Mouse (Mus musculus): ENCODE data around the gene Rbm10. TPM values are rescaled to one million over a fixed set of nuclear protein-coding genes. Genes with fewer than 3 reads are reported as not detected.

Rbm10 gene
- total and polyA plus RNA-seq, 2 experiments = 12.3 to 32.9 TPM

- under 1% methylated on average over 24 of the region's 24 CpGs for WGBS
- Histone ChIP-seq H3K4me3 (ENCODE audit: insufficient read depth, low read depth, low read length) (peak overlapping the region; percentile 69), H3K27ac (replicated peaks; ENCODE audit: insufficient read depth, low read depth, low read length) (peak overlapping the region; percentile 20; the same call in 1 of the 2 replicates), H3K9ac (ENCODE audit: low read depth, low read length) (peak overlapping the region; percentile 43), H3K36me3 (ENCODE audit: control insufficient read depth, insufficient read depth, low read length) (no peaks in the 10 kb centered on the region), H3K27me3 (ENCODE audit: control insufficient read depth, insufficient read depth, low read length) (no peaks in the 10 kb centered on the region), H3K4me1 (ENCODE audit: control insufficient read depth, insufficient read depth, low read length) (no peaks in the 10 kb centered on the region), H3K79me2 (ENCODE audit: control insufficient read depth, insufficient read depth, low read length) (peaks cover 13% of the 10 kb centered on the region; the same call in 1 of the 2 replicates)
- DNase-seq (ENCODE audit: extremely low read depth, low read depth, low spot score) = no peak
- no peak for TF ChIP-seq CTCF (IDR thresholded peaks at IDR 0.05; ENCODE audit: low read depth, low read length)
- no peak for TF ChIP-seq POLR2A (IDR thresholded peaks at IDR 0.05; ENCODE audit: extremely low read depth, insufficient read depth, low read length)
Observed at GRCm38 (mm10) chrX:20658891-20659406, 41.6 kb downstream of the Rbm10 start.

GRCm38 (mm10) chrX:20662317-20662715 lies 45.0 kb downstream of the Rbm10 start:
- Histone ChIP-seq H3K36me3 (ENCODE audit: control insufficient read depth, insufficient read depth, low read length) (peaks cover 4% of the 10 kb centered on the region), H3K79me2 (ENCODE audit: control insufficient read depth, insufficient read depth, low read length) (peaks cover 13% of the 10 kb centered on the region; the same call in 1 of the 2 replicates), H3K9ac (ENCODE audit: low read depth, low read length) (no peak overlapping the region), H3K27ac (replicated peaks; ENCODE audit: insufficient read depth, low read depth, low read length) (no peak overlapping the region), H3K4me1 (ENCODE audit: control insufficient read depth, insufficient read depth, low read length) (peaks cover 6% of the 10 kb centered on the region; the same call in 1 of the 2 replicates), H3K4me3 (ENCODE audit: insufficient read depth, low read depth, low read length) (no peak overlapping the region), H3K27me3 (ENCODE audit: control insufficient read depth, insufficient read depth, low read length) (no peaks in the 10 kb centered on the region)
- DNase-seq (ENCODE audit: extremely low read depth, low read depth, low spot score) = no peak
- 10% methylated on average over 5 of the region's 5 CpGs for WGBS
- TF ChIP-seq POLR2A (IDR thresholded peaks at IDR 0.05; ENCODE audit: extremely low read depth, insufficient read depth, low read length) (no peak), CTCF (IDR thresholded peaks at IDR 0.05; ENCODE audit: low read depth, low read length) (no peak)

GRCm38 (mm10) chrX:20662716-20663443 lies 45.6 kb downstream of the Rbm10 start:
- Histone ChIP-seq H3K4me3 (ENCODE audit: insufficient read depth, low read depth, low read length) (peak overlapping the region; percentile 100), H3K27ac (replicated peaks; ENCODE audit: insufficient read depth, low read depth, low read length) (peak overlapping the region; percentile 89), H3K4me1 (ENCODE audit: control insufficient read depth, insufficient read depth, low read length) (peaks cover 6% of the 10 kb centered on the region; the same call in 1 of the 2 replicates), H3K27me3 (ENCODE audit: control insufficient read depth, insufficient read depth, low read length) (no peaks in the 10 kb centered on the region), H3K79me2 (ENCODE audit: control insufficient read depth, insufficient read depth, low read length) (peaks cover 13% of the 10 kb centered on the region; the same call in 1 of the 2 replicates), H3K36me3 (ENCODE audit: control insufficient read depth, insufficient read depth, low read length) (peaks cover 10% of the 10 kb centered on the region), H3K9ac (ENCODE audit: low read depth, low read length) (peak overlapping the region; percentile 99)
- TF ChIP-seq CTCF (IDR thresholded peaks at IDR 0.05; ENCODE audit: low read depth, low read length) = peak; percentile 41
- TF ChIP-seq POLR2A (IDR thresholded peaks at IDR 0.05; ENCODE audit: extremely low read depth, insufficient read depth, low read length) = peak; percentile 78; the same call in 1 of the 2 replicates
- peak; percentile 76 for DNase-seq (ENCODE audit: extremely low read depth, low read depth, low spot score)
- WGBS = 1% methylated on average over 25 of the region's 28 CpGs

DNA sequence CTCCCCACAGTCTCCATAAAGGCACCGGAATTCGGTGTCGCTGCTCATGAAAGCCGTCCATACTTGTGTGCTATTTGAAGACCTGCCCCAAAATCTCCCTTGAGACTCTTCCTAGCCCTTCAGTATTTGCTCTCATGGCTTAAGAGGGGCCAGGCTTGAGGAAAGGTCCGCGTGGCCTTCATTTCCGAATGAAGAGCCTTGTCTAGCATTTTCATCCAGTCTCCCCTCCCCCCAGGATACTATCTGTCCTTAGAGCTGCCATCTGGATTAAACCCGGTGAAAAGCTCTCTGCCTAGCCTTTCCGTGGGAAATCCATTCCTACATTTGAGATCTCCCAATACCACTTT lies 46.1 kb downstream of the Rbm10 start:
- 0% methylated on average over 9 of the region's 9 CpGs for WGBS
- DNase-seq (ENCODE audit: extremely low read depth, low read depth, low spot score) = peak; percentile 21

GRCm38 (mm10) chrX:20687519-20688067 lies 70.3 kb downstream of the Rbm10 start, which contains the start of gene Cdk16:
TSS of gene Cdk16 (plus strand) at chrX:20687954.
- no peaks in the 10 kb centered on the region for H3K36me3 ChIP-seq (ENCODE audit: control insufficient read depth, insufficient read depth, low read length)
- TF ChIP-seq POLR2A (IDR thresholded peaks at IDR 0.05; ENCODE audit: extremely low read depth, insufficient read depth, low read length) = no peak
- TF ChIP-seq CTCF (IDR thresholded peaks at IDR 0.05; ENCODE audit: low read depth, low read length) = no peak
- H3K27me3 ChIP-seq (ENCODE audit: control insufficient read depth, insufficient read depth, low read length) = no peaks in the 10 kb centered on the region
- peaks cover 12% of the 10 kb centered on the region; the same call in 1 of the 2 replicates for H3K79me2 ChIP-seq (ENCODE audit: control insufficient read depth, insufficient read depth, low read length)
- peak within 1 kb of the TSS; percentile 83 for H3K4me3 ChIP-seq (ENCODE audit: insufficient read depth, low read depth, low read length)
- 0% methylated on average over 16 of the region's 16 CpGs for WGBS
- H3K27ac ChIP-seq (replicated peaks; ENCODE audit: insufficient read depth, low read depth, low read length) = peak within 1 kb of the TSS; percentile 94
- H3K4me1 ChIP-seq (ENCODE audit: control insufficient read depth, insufficient read depth, low read length) = peaks cover 3% of the 10 kb centered on the region
- H3K9ac ChIP-seq (ENCODE audit: low read depth, low read length) = peak within 1 kb of the TSS; percentile 92
- DNase-seq (ENCODE audit: extremely low read depth, low read depth, low spot score) = peak; percentile 89

More for the DNA sequence above, 46.1 kb downstream of the Rbm10 start:
- no peak for TF ChIP-seq CTCF (IDR thresholded peaks at IDR 0.05; ENCODE audit: low read depth, low read length)
- no peak for TF ChIP-seq POLR2A (IDR thresholded peaks at IDR 0.05; ENCODE audit: extremely low read depth, insufficient read depth, low read length)
- H3K79me2 ChIP-seq (ENCODE audit: control insufficient read depth, insufficient read depth, low read length) = peaks cover 13% of the 10 kb centered on the region; the same call in 1 of the 2 replicates
- H3K36me3 ChIP-seq (ENCODE audit: control insufficient read depth, insufficient read depth, low read length) = peaks cover 12% of the 10 kb centered on the region
- peak overlapping the region; percentile 89 for H3K27ac ChIP-seq (replicated peaks; ENCODE audit: insufficient read depth, low read depth, low read length)
- peak overlapping the region; percentile 100 for H3K4me3 ChIP-seq (ENCODE audit: insufficient read depth, low read depth, low read length)
- no peaks in the 10 kb centered on the region for H3K27me3 ChIP-seq (ENCODE audit: control insufficient read depth, insufficient read depth, low read length)
- peaks cover 6% of the 10 kb centered on the region; the same call in 1 of the 2 replicates for H3K4me1 ChIP-seq (ENCODE audit: control insufficient read depth, insufficient read depth, low read length)
- peak overlapping the region; percentile 99 for H3K9ac ChIP-seq (ENCODE audit: low read depth, low read length)

Measured in liver, adult 2 months (tissue).